Mouse (Mus musculus) ES-Bruce4 (cell line): Measurements from ENCODE around the gene Notch2.

Experiments used
- CTCF ChIP-seq: IDR thresholded peaks from one replicate; pipeline ENCODE4 v1.8.1; 2011; ENCODE audit warnings: low read depth, low read length
- EP300 ChIP-seq: IDR thresholded peaks from 2 replicates; pipeline ENCODE4 v1.6.1; 2011; ENCODE audit warnings: low read depth, low read length; ENCODE audit not compliant: insufficient read depth
- POLR2A ChIP-seq: IDR thresholded peaks from one replicate; pipeline ENCODE4 v1.8.1; 2011; ENCODE audit warnings: low read length; ENCODE audit not compliant: insufficient read depth

DNA sequence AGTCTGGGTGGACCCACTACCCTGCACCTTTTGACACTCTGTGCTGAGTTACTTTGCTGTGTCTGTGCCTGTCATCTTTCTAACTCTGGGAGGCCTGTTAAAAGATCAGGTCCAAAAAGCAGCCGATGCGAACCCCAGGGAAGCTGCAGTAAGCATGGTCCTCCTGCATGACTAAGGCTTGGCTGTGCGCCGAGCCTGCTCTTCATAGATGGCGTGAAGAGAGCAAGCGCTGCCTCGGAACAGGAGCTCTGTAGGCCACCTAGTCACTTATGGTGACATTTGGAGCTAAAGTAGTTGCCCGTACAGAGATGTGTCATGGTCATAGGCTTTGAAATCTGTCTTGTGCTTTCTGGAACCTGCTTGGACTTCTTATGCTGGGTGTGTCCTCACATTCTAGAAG, 119.3 kb downstream of the Notch2 start:
- TF ChIP-seq CTCF (no peak), EP300 (no peak), POLR2A (no peak)
